Mouse (Mus musculus) lung, embryonic 14.5 days (tissue): ENCODE results near the gene Rsg1. TPM values are rescaled to one million over a fixed set of nuclear protein-coding genes. Genes with fewer than 3 reads are reported as not detected.

Experiments
- ATAC-seq: fragments of 200-750 bp; cut with Nextera tagmentation; 2 replicates; pipeline ENCODE4 v1.8.0; 2017; ENCODE audit warnings: mild to moderate bottlenecking, moderate TSS enrichment, moderate library complexity; ENCODE audit not compliant: insufficient read depth
- DNase-seq: peaks from one replicate; pipeline ENCODE4 v3.0.0-alpha.2; 2015
- H3K27ac ChIP-seq: fragments of 300-500 bp; sonication (generic); 2 replicates; pipeline ENCODE4 v1.5.1; 2014; ENCODE audit warnings: low read depth, mild to moderate bottlenecking, moderate library complexity
- H3K27me3 ChIP-seq: fragments of 300-500 bp; sonication (generic); 2 replicates; pipeline ENCODE4 v1.6.1; 2014; ENCODE audit warnings: low read length, control low read depth; ENCODE audit not compliant: insufficient read depth
- H3K36me3 ChIP-seq: fragments of 300-500 bp; sonication (generic); 2 replicates; pipeline ENCODE4 v1.6.1; 2014; ENCODE audit warnings: control low read depth; ENCODE audit not compliant: insufficient read depth
- H3K4me1 ChIP-seq: fragments of 300-500 bp; sonication (generic); 2 replicates; pipeline ENCODE4 v1.6.1; 2014; ENCODE audit warnings: antibody characterized with exemption, control low read depth; ENCODE audit not compliant: insufficient read depth
- H3K4me2 ChIP-seq: fragments of 300-500 bp; sonication (generic); 2 replicates; pipeline ENCODE4 v1.6.1; 2014; ENCODE audit warnings: mild to moderate bottlenecking
- H3K4me3 ChIP-seq: fragments of 300-500 bp; sonication (generic); 2 replicates; pipeline ENCODE4 v1.5.1; 2014; ENCODE audit warnings: low read depth, low read length
- H3K9ac ChIP-seq: fragments of 300-500 bp; sonication (generic); 2 replicates; pipeline ENCODE4 v1.6.1; 2014
- H3K9me3 ChIP-seq: fragments of 300-500 bp; sonication (generic); 2 replicates; pipeline ENCODE4 v1.6.1; 2016; ENCODE audit warnings: low read depth, low read length, control low read depth
- CTCF ChIP-seq: IDR thresholded peaks from 2 replicates; pipeline ENCODE4 v1.5.1; 2016; ENCODE audit warnings: antibody characterized with exemption, low read depth
- WGBS: fragments of 180-500 bp; shearing (Covaris S2); extraction: QIAGEN DNeasy Blood & Tissue Kit; methylation state at CpG from one replicate; pipeline ENCODE4 v1.1.7; 2014; 5-methylcytosine and 5-hydroxymethylcytosine counted together
- polyA plus RNA-seq: library from polyadenylated mRNA; unstranded; fragments of >200 nt; fragmentation: Nextera tagmentation; extraction: Ambion mirVana; gene quantifications from 2 replicates; pipeline ENCODE4 v1.2.1, GENCODE M21; 2014

Rsg1 gene
- polyA plus RNA-seq, 1 experiment from 2014 or later, result 6.3 TPM

GRCm38 (mm10) chr4:141240617-141241016, 26.9 kb downstream of the Rsg1 start:
- Histone ChIP-seq H3K27me3 (peaks cover 35% of the 10 kb centered on the region), H3K4me2 (peak overlapping the region; percentile 78), H3K9ac (peak overlapping the region; percentile 6; the same call in 1 of the 2 replicates), H3K36me3 (no peaks in the 10 kb centered on the region), H3K27ac (peak overlapping the region; percentile 55; the same call in 1 of the 2 replicates), H3K9me3 (no peaks in the 10 kb centered on the region), H3K4me1 (peaks cover 46% of the 10 kb centered on the region), H3K4me3 (peak overlapping the region; percentile 19)
- peak; percentile 83 for DNase-seq
- no peak for TF ChIP-seq CTCF
- WGBS, result under 1% methylated on average over 14 of the region's 14 CpGs
- 0 out of 2 replicates have a peak, but pooled peaks have one; percentile 1 for ATAC-seq

GRCm38 (mm10) chr4:141241861-141242260, 28.1 kb downstream of the Rsg1 start:
- DNase-seq, result no peak
- H3K4me1 ChIP-seq, result peaks cover 54% of the 10 kb centered on the region
- no peak for ATAC-seq
- no peak overlapping the region for H3K4me3 ChIP-seq
- 0 out of 2 replicates have a peak overlapping the region, but pooled peaks have one; percentile 51 for H3K9ac ChIP-seq
- H3K27me3 ChIP-seq, result peaks cover 46% of the 10 kb centered on the region
- peak overlapping the region; percentile 73 for H3K27ac ChIP-seq
- no peaks in the 10 kb centered on the region for H3K9me3 ChIP-seq
- H3K4me2 ChIP-seq, result peak overlapping the region; percentile 78
- WGBS, result 30% methylated on average over 15 of the region's 15 CpGs
- no peak for TF ChIP-seq CTCF
- no peaks in the 10 kb centered on the region for H3K36me3 ChIP-seq

GRCm38 (mm10) chr4:141242651-141243241, 29.0 kb downstream of the Rsg1 start:
- TF ChIP-seq CTCF, result no peak
- peak overlapping the region; percentile 73 for H3K27ac ChIP-seq
- H3K27me3 ChIP-seq, result peaks cover 55% of the 10 kb centered on the region
- ATAC-seq (peak; percentile 52), DNase-seq (peak; percentile 55)
- H3K9me3 ChIP-seq, result no peaks in the 10 kb centered on the region
- H3K4me3 ChIP-seq, result peak overlapping the region; percentile 43
- 7% methylated on average over 10 of the region's 11 CpGs for WGBS
- H3K4me2 ChIP-seq, result peak overlapping the region; percentile 78
- H3K4me1 ChIP-seq, result peaks cover 59% of the 10 kb centered on the region
- H3K9ac ChIP-seq, result peak overlapping the region; percentile 51
- H3K36me3 ChIP-seq, result no peaks in the 10 kb centered on the region

- Histone ChIP-seq H3K36me3 (no peaks in the 10 kb centered on the region), H3K9me3 (no peaks in the 10 kb centered on the region), H3K27me3 (peaks cover 57% of the 10 kb centered on the region), H3K4me2 (peak overlapping the region; percentile 78), H3K4me1 (peaks cover 61% of the 10 kb centered on the region), H3K27ac (0 out of 2 replicates have a peak overlapping the region, but pooled peaks have one; percentile 30), H3K4me3 (peak overlapping the region; percentile 43), H3K9ac (peak overlapping the region; percentile 51; the same call in 1 of the 2 replicates)
- ATAC-seq (no peak), DNase-seq (no peak)
- WGBS, result 23% methylated on average over 5 of the region's 5 CpGs
- no peak for TF ChIP-seq CTCF
These were observed 29.9 kb downstream of the Rsg1 start for GRCm38 (mm10) chr4:141243636-141244035.

GRCm38 (mm10) chr4:141244401-141244800, 30.6 kb downstream of the Rsg1 start:
- WGBS, result 45% methylated on average over 5 of the region's 5 CpGs

GRCm38 (mm10) chr4:141244931-141245425, 31.2 kb downstream of the Rsg1 start:
- Histone ChIP-seq H3K27ac (peak overlapping the region; percentile 82), H3K9me3 (no peaks in the 10 kb centered on the region), H3K27me3 (peaks cover 59% of the 10 kb centered on the region), H3K4me2 (peak overlapping the region; percentile 78), H3K36me3 (0 out of 2 replicates have a peak, but pooled peaks cover 5% of the 10 kb centered on the region), H3K4me3 (peak overlapping the region; percentile 43), H3K9ac (peak overlapping the region; percentile 42), H3K4me1 (peaks cover 57% of the 10 kb centered on the region)
- no peak for ATAC-seq
- peak; percentile 81 for DNase-seq
- 10% methylated on average over 9 of the region's 9 CpGs for WGBS
- no peak for TF ChIP-seq CTCF

More at GRCm38 (mm10) chr4:141244401-141244800, 30.6 kb downstream of the Rsg1 start:
- 0 out of 2 replicates have a peak, but pooled peaks cover 3% of the 10 kb centered on the region for H3K36me3 ChIP-seq
- no peak for DNase-seq
- no peaks in the 10 kb centered on the region for H3K9me3 ChIP-seq
- peak overlapping the region; percentile 78 for H3K4me2 ChIP-seq
- peak overlapping the region; percentile 82 for H3K27ac ChIP-seq
- peak overlapping the region; percentile 42 for H3K9ac ChIP-seq
- no peak for TF ChIP-seq CTCF
- H3K4me1 ChIP-seq, result peaks cover 57% of the 10 kb centered on the region
- no peak for ATAC-seq
- peak overlapping the region; percentile 43 for H3K4me3 ChIP-seq
- H3K27me3 ChIP-seq, result peaks cover 58% of the 10 kb centered on the region
